Mouse (Mus musculus): ENCODE results near the gene Acvr1.

DNA sequence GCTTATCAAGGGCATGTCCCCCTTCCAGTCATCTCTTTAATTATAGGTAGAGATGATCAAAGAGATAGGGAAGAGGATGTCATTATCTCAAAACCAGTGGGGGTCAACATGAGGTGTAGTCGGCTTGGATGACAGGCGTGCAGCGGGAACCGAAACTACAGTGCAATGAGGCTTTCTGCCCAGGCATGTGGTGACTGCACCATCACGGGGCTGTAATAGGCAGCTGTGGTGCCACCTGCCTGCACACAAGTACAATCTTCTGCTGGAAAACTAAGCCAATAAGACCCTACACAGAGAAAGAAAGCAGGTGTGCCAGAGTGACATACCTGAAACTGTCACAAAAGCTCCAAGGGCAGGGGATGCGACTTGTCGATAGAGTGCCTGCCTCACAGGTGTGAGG lies 96.7 kb downstream of the Acvr1 start:
- no peak for TF ChIP-seq CTCF (IDR thresholded peaks at IDR 0.05; ENCODE audit: borderline replicate concordance, insufficient read depth, low read depth, low read length)
- TF ChIP-seq POLR2A (IDR thresholded peaks at IDR 0.05; ENCODE audit: borderline replicate concordance, insufficient read depth, low read length) = no peak
